Mouse (Mus musculus): ENCODE results near the gene Ubqln4. TPM values are rescaled to one million over a fixed set of nuclear protein-coding genes. Genes with fewer than 3 reads are reported as not detected.

The Ubqln4 gene
- total and polyA plus RNA-seq, 3 experiments: 40.6 to 81.2 (median 63.4) TPM

GRCm38 (mm10) chr3:88607065-88607757, 53.7 kb downstream of the Ubqln4 start:
- Histone ChIP-seq H3K4me3 (ENCODE audit: low read depth, low read length) (peak overlapping the region; percentile 57; the same call in 1 of the 2 replicates), H3K4me1 (ENCODE audit: insufficient read depth, low read depth, low read length) (peaks cover 41% of the 10 kb centered on the region), H3K27me3 (ENCODE audit: insufficient read depth, low read length) (no peaks in the 10 kb centered on the region; the same call in 1 of the 2 replicates), H3K9me3 (replicated peaks) (no peaks in the 10 kb centered on the region), H3K36me3 (replicated peaks) (no peaks in the 10 kb centered on the region)
- TF ChIP-seq TAL1 (conservative IDR thresholded peaks at IDR 0.05; ENCODE audit: low read depth, low read length) (no peak), CTCF (IDR thresholded peaks at IDR 0.05; ENCODE audit: low read depth, low read length) (peak; percentile 93)
- DNase-seq (ENCODE audit: low spot score) (peak; percentile 51), ATAC-seq (ENCODE audit: extremely low read depth, insufficient number of reproducible peaks, low FRiP score, poor library complexity, severe bottlenecking) (peak; percentile 78)

GRCm38 (mm10) chr3:88607758-88608138, 54.2 kb downstream of the Ubqln4 start:
- H3K36me3 ChIP-seq (replicated peaks): no peaks in the 10 kb centered on the region
- no peaks in the 10 kb centered on the region for H3K9me3 ChIP-seq (replicated peaks)
- TF ChIP-seq CTCF (IDR thresholded peaks at IDR 0.05; ENCODE audit: low read depth, low read length): no peak
- no peak for TF ChIP-seq GATA1 (IDR thresholded peaks at IDR 0.05; ENCODE audit: borderline replicate concordance, low read length)
- TF ChIP-seq GATA2 (IDR thresholded peaks at IDR 0.05; ENCODE audit: borderline replicate concordance, low read depth, low read length): no peak
- TF ChIP-seq TAL1 (conservative IDR thresholded peaks at IDR 0.05; ENCODE audit: low read depth, low read length): no peak
- TF ChIP-seq POLR2AphosphoS5 (IDR thresholded peaks at IDR 0.05; ENCODE audit: insufficient replicate concordance, low read depth, low read length): no peak
- H3K27me3 ChIP-seq (ENCODE audit: insufficient read depth, low read length): no peaks in the 10 kb centered on the region; the same call in 1 of the 2 replicates
- peaks cover 44% of the 10 kb centered on the region for H3K4me1 ChIP-seq (ENCODE audit: insufficient read depth, low read depth, low read length)
- DNase-seq (ENCODE audit: low spot score) (no peak), ATAC-seq (ENCODE audit: extremely low read depth, insufficient number of reproducible peaks, low FRiP score, poor library complexity, severe bottlenecking) (no peak)
- peak overlapping the region; percentile 57; the same call in 1 of the 2 replicates for H3K4me3 ChIP-seq (ENCODE audit: low read depth, low read length)

GRCm38 (mm10) chr3:88609066-88609465, 55.5 kb downstream of the Ubqln4 start:
- Histone ChIP-seq H3K36me3 (replicated peaks) (no peaks in the 10 kb centered on the region), H3K27me3 (ENCODE audit: insufficient read depth, low read length) (no peaks in the 10 kb centered on the region; the same call in 1 of the 2 replicates), H3K4me1 (ENCODE audit: insufficient read depth, low read depth, low read length) (peaks cover 37% of the 10 kb centered on the region), H3K4me3 (ENCODE audit: low read depth, low read length) (no peak overlapping the region), H3K9me3 (replicated peaks) (no peaks in the 10 kb centered on the region)
- no peak for TF ChIP-seq CTCF (IDR thresholded peaks at IDR 0.05; ENCODE audit: low read depth, low read length)
- no peak for TF ChIP-seq POLR2AphosphoS5 (IDR thresholded peaks at IDR 0.05; ENCODE audit: insufficient replicate concordance, low read depth, low read length)
- no peak for TF ChIP-seq GATA2 (IDR thresholded peaks at IDR 0.05; ENCODE audit: borderline replicate concordance, low read depth, low read length)
- ATAC-seq (ENCODE audit: extremely low read depth, insufficient number of reproducible peaks, low FRiP score, poor library complexity, severe bottlenecking): no peak
- no peak for DNase-seq (ENCODE audit: low spot score)

- ATAC-seq (ENCODE audit: extremely low read depth, insufficient number of reproducible peaks, low FRiP score, poor library complexity, severe bottlenecking) (no peak), DNase-seq (ENCODE audit: low spot score) (no peak)
- no peaks in the 10 kb centered on the region for H3K9me3 ChIP-seq (replicated peaks)
- H3K36me3 ChIP-seq (replicated peaks): peaks cover 5% of the 10 kb centered on the region
- no peak for TF ChIP-seq CTCF (IDR thresholded peaks at IDR 0.05; ENCODE audit: low read depth, low read length)
- TF ChIP-seq GATA1 (IDR thresholded peaks at IDR 0.05; ENCODE audit: borderline replicate concordance, low read length): no peak
- TF ChIP-seq GATA2 (IDR thresholded peaks at IDR 0.05; ENCODE audit: borderline replicate concordance, low read depth, low read length): no peak
- TF ChIP-seq POLR2AphosphoS5 (IDR thresholded peaks at IDR 0.05; ENCODE audit: insufficient replicate concordance, low read depth, low read length): no peak
- no peak for TF ChIP-seq TAL1 (conservative IDR thresholded peaks at IDR 0.05; ENCODE audit: low read depth, low read length)
- H3K4me3 ChIP-seq (ENCODE audit: low read depth, low read length): no peak overlapping the region
- peaks cover 37% of the 10 kb centered on the region for H3K27me3 ChIP-seq (ENCODE audit: insufficient read depth, low read length)
- peaks cover 38% of the 10 kb centered on the region for H3K4me1 ChIP-seq (ENCODE audit: insufficient read depth, low read depth, low read length)
Observed at GRCm38 (mm10) chr3:88614418-88614817, 60.9 kb downstream of the Ubqln4 start.

- Histone ChIP-seq H3K4me1 (ENCODE audit: insufficient read depth, low read depth, low read length) (peaks cover 44% of the 10 kb centered on the region), H3K9me3 (replicated peaks) (no peaks in the 10 kb centered on the region), H3K4me3 (ENCODE audit: low read depth, low read length) (no peak overlapping the region), H3K27me3 (ENCODE audit: insufficient read depth, low read length) (peaks cover 40% of the 10 kb centered on the region), H3K36me3 (replicated peaks) (peaks cover 5% of the 10 kb centered on the region)
- TF ChIP-seq POLR2AphosphoS5 (IDR thresholded peaks at IDR 0.05; ENCODE audit: insufficient replicate concordance, low read depth, low read length) (no peak), GATA2 (IDR thresholded peaks at IDR 0.05; ENCODE audit: borderline replicate concordance, low read depth, low read length) (no peak), TAL1 (conservative IDR thresholded peaks at IDR 0.05; ENCODE audit: low read depth, low read length) (no peak), GATA1 (IDR thresholded peaks at IDR 0.05; ENCODE audit: borderline replicate concordance, low read length) (no peak)
- DNase-seq (ENCODE audit: low spot score) (no peak), ATAC-seq (ENCODE audit: extremely low read depth, insufficient number of reproducible peaks, low FRiP score, poor library complexity, severe bottlenecking) (no peak)
Observed at GRCm38 (mm10) chr3:88615117-88615516, 61.6 kb downstream of the Ubqln4 start.

GRCm38 (mm10) chr3:88615902-88616391, 62.4 kb downstream of the Ubqln4 start:
- no peaks in the 10 kb centered on the region for H3K9me3 ChIP-seq (replicated peaks)
- TF ChIP-seq CTCF (IDR thresholded peaks at IDR 0.05; ENCODE audit: low read depth, low read length) (no peak), GATA1 (IDR thresholded peaks at IDR 0.05; ENCODE audit: borderline replicate concordance, low read length) (no peak), GATA2 (IDR thresholded peaks at IDR 0.05; ENCODE audit: borderline replicate concordance, low read depth, low read length) (no peak), POLR2AphosphoS5 (IDR thresholded peaks at IDR 0.05; ENCODE audit: insufficient replicate concordance, low read depth, low read length) (no peak), TAL1 (conservative IDR thresholded peaks at IDR 0.05; ENCODE audit: low read depth, low read length) (no peak)
- DNase-seq (ENCODE audit: low spot score): no peak
- H3K4me1 ChIP-seq (ENCODE audit: insufficient read depth, low read depth, low read length): peaks cover 52% of the 10 kb centered on the region
- no peak overlapping the region for H3K4me3 ChIP-seq (ENCODE audit: low read depth, low read length)
- peaks cover 5% of the 10 kb centered on the region for H3K36me3 ChIP-seq (replicated peaks)
- no peak for ATAC-seq (ENCODE audit: extremely low read depth, insufficient number of reproducible peaks, low FRiP score, poor library complexity, severe bottlenecking)
- peaks cover 40% of the 10 kb centered on the region for H3K27me3 ChIP-seq (ENCODE audit: insufficient read depth, low read length)
